Mouse (Mus musculus): ENCODE measurements at regions not wholly inside any gene's neighbourhood (a gene's known extent, or its start where the extent isn't known, plus 50 kb on each side); places are given as distances from the start of the nearest gene placed in this dataset.

- Histone ChIP-seq H3K9me3 (ENCODE audit: control insufficient read depth, low read depth, low read length) (no peaks in the 10 kb centered on the region), H3K36me3 (ENCODE audit: control insufficient read depth, insufficient read depth, low read length) (no peaks in the 10 kb centered on the region), H3K4me3 (ENCODE audit: low read depth, low read length) (no peak overlapping the region), H3K27ac (ENCODE audit: low read length) (no peak overlapping the region), H3K9ac (replicated peaks; ENCODE audit: low read depth, low read length) (no peak overlapping the region), H3K4me2 (replicated peaks; ENCODE audit: low read depth, low read length) (no peak overlapping the region), H3K27me3 (ENCODE audit: control insufficient read depth, insufficient read depth, low read length) (no peaks in the 10 kb centered on the region), H3K4me1 (ENCODE audit: control insufficient read depth, insufficient read depth, low read length) (no peaks in the 10 kb centered on the region)
- WGBS = 68% methylated on average over 4 of the region's 4 CpGs
- ATAC-seq (ENCODE audit: insufficient number of reproducible peaks, insufficient read depth, low FRiP score, low read depth) = no peak
Measured at GRCm38 (mm10) chrX:12834681-12835080, 72.8 kb upstream of the Med14 start.

GRCm38 (mm10) chrX:12832709-12833108 lies 70.8 kb upstream of the Med14 start:
- H3K4me3 ChIP-seq (ENCODE audit: low read depth, low read length) = no peak overlapping the region
- 80% methylated on average over 2 of the region's 2 CpGs for WGBS
- no peaks in the 10 kb centered on the region for H3K27me3 ChIP-seq (ENCODE audit: control insufficient read depth, insufficient read depth, low read length)
- no peaks in the 10 kb centered on the region for H3K4me1 ChIP-seq (ENCODE audit: control insufficient read depth, insufficient read depth, low read length)
- no peaks in the 10 kb centered on the region for H3K9me3 ChIP-seq (ENCODE audit: control insufficient read depth, low read depth, low read length)
- H3K27ac ChIP-seq (ENCODE audit: low read length) = no peak overlapping the region
- no peak overlapping the region for H3K9ac ChIP-seq (replicated peaks; ENCODE audit: low read depth, low read length)
- H3K4me2 ChIP-seq (replicated peaks; ENCODE audit: low read depth, low read length) = no peak overlapping the region
- no peak for ATAC-seq (ENCODE audit: insufficient number of reproducible peaks, insufficient read depth, low FRiP score, low read depth)
- H3K36me3 ChIP-seq (ENCODE audit: control insufficient read depth, insufficient read depth, low read length) = no peaks in the 10 kb centered on the region

DNA sequence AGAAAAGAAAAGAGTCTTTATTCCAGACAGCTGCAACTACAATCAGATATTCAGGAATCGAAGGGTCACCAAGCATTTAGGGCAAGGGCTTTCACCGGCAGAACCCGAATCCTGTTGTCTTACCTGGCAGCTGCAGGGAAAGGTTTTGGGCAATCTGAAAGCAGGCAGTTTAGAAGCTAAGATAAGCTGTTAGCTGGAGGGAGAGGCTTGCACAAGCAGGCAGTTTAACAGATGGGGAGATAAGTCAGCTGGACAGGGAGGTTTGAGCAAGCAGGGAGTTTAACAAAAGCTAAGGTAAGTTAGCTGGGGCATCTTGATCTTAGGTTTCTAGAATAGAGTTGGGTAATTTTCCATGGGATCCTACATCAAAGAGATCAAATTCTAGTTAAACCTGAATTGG lies 67.3 kb upstream of the Med14 start:
- no peaks in the 10 kb centered on the region for H3K4me1 ChIP-seq (ENCODE audit: control insufficient read depth, insufficient read depth, low read length)
- WGBS = 48% methylated on average over 3 of the region's 3 CpGs
- no peaks in the 10 kb centered on the region for H3K27me3 ChIP-seq (ENCODE audit: control insufficient read depth, insufficient read depth, low read length)
- no peak overlapping the region for H3K4me2 ChIP-seq (replicated peaks; ENCODE audit: low read depth, low read length)
- H3K36me3 ChIP-seq (ENCODE audit: control insufficient read depth, insufficient read depth, low read length) = no peaks in the 10 kb centered on the region
- H3K9ac ChIP-seq (replicated peaks; ENCODE audit: low read depth, low read length) = no peak overlapping the region
- H3K9me3 ChIP-seq (ENCODE audit: control insufficient read depth, low read depth, low read length) = no peaks in the 10 kb centered on the region
- ATAC-seq (ENCODE audit: insufficient number of reproducible peaks, insufficient read depth, low FRiP score, low read depth) = no peak
- no peak overlapping the region for H3K27ac ChIP-seq (ENCODE audit: low read length)
- H3K4me3 ChIP-seq (ENCODE audit: low read depth, low read length) = no peak overlapping the region

DNA sequence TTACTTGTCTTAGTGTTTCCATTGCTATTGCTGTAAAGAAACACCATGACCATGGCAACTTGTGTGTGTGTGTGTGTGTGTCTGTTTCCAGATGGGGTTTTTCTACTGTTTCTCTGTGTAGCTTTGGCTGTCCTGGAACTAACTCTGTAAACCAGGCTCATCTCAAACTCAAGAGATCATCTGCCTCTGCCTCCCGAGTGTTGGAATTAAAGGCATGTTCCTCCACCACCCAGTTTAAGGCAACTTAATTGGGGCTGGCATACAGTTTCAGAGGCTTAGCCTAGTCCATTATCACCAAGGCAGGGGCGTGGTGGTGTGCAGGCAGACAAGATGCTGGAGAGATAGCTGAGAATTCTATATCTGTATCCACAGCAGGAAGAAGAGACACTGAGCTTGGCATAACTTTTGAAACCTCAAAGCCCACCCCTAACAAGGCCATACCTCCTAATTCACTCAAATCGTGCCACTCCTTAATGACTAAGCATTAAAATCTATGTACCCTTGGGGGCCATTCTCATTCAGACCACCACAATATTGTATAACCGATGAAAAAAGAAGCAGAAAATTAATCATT lies 65.5 kb upstream of the Med14 start:
- WGBS = 82% methylated on average over 4 of the region's 4 CpGs

DNA sequence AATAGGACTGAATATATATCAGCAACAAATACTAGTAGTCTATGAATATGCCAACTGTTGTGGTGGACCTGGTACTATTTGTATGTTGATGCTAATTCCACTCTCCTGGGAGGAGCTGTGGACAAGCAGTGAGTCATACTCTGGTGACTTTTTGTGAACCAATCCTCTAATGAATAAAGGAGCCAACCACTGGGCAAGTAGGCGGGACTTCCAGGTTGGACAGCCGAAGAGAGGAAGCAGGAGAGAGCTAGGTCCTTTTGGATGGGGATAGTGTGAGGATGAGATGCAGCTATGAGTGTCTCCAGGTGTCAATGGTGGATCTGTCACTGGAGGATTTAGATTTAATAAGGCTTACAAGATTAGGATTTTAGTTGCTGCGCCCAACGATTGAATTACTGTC lies 64.8 kb upstream of the Med14 start:
- Histone ChIP-seq H3K36me3 (ENCODE audit: control insufficient read depth, insufficient read depth, low read length) (no peaks in the 10 kb centered on the region), H3K9me3 (ENCODE audit: control insufficient read depth, low read depth, low read length) (no peaks in the 10 kb centered on the region), H3K4me3 (ENCODE audit: low read depth, low read length) (no peak overlapping the region), H3K27me3 (ENCODE audit: control insufficient read depth, insufficient read depth, low read length) (no peaks in the 10 kb centered on the region), H3K4me2 (replicated peaks; ENCODE audit: low read depth, low read length) (no peak overlapping the region), H3K27ac (ENCODE audit: low read length) (no peak overlapping the region), H3K9ac (replicated peaks; ENCODE audit: low read depth, low read length) (no peak overlapping the region), H3K4me1 (ENCODE audit: control insufficient read depth, insufficient read depth, low read length) (no peaks in the 10 kb centered on the region)
- 81% methylated on average over 4 of the region's 4 CpGs for WGBS
- ATAC-seq (ENCODE audit: insufficient number of reproducible peaks, insufficient read depth, low FRiP score, low read depth) = no peak

More for the DNA sequence above, 65.5 kb upstream of the Med14 start:
- Histone ChIP-seq H3K27me3 (ENCODE audit: control insufficient read depth, insufficient read depth, low read length) (no peaks in the 10 kb centered on the region), H3K27ac (ENCODE audit: low read length) (no peak overlapping the region), H3K4me1 (ENCODE audit: control insufficient read depth, insufficient read depth, low read length) (no peaks in the 10 kb centered on the region), H3K4me2 (replicated peaks; ENCODE audit: low read depth, low read length) (no peak overlapping the region), H3K9me3 (ENCODE audit: control insufficient read depth, low read depth, low read length) (no peaks in the 10 kb centered on the region), H3K36me3 (ENCODE audit: control insufficient read depth, insufficient read depth, low read length) (no peaks in the 10 kb centered on the region), H3K4me3 (ENCODE audit: low read depth, low read length) (no peak overlapping the region), H3K9ac (replicated peaks; ENCODE audit: low read depth, low read length) (no peak overlapping the region)
- no peak for ATAC-seq (ENCODE audit: insufficient number of reproducible peaks, insufficient read depth, low FRiP score, low read depth)

GRCm38 (mm10) chrX:12825262-12825661 lies 63.4 kb upstream of the Med14 start:
- Histone ChIP-seq H3K4me2 (replicated peaks; ENCODE audit: low read depth, low read length) (no peak overlapping the region), H3K27me3 (ENCODE audit: control insufficient read depth, insufficient read depth, low read length) (no peaks in the 10 kb centered on the region), H3K36me3 (ENCODE audit: control insufficient read depth, insufficient read depth, low read length) (no peaks in the 10 kb centered on the region), H3K4me3 (ENCODE audit: low read depth, low read length) (no peak overlapping the region), H3K27ac (ENCODE audit: low read length) (no peak overlapping the region), H3K9ac (replicated peaks; ENCODE audit: low read depth, low read length) (no peak overlapping the region), H3K9me3 (ENCODE audit: control insufficient read depth, low read depth, low read length) (no peaks in the 10 kb centered on the region), H3K4me1 (ENCODE audit: control insufficient read depth, insufficient read depth, low read length) (no peaks in the 10 kb centered on the region)
- no peak for ATAC-seq (ENCODE audit: insufficient number of reproducible peaks, insufficient read depth, low FRiP score, low read depth)
- WGBS = 39% methylated on average over 2 of the region's 2 CpGs

DNA sequence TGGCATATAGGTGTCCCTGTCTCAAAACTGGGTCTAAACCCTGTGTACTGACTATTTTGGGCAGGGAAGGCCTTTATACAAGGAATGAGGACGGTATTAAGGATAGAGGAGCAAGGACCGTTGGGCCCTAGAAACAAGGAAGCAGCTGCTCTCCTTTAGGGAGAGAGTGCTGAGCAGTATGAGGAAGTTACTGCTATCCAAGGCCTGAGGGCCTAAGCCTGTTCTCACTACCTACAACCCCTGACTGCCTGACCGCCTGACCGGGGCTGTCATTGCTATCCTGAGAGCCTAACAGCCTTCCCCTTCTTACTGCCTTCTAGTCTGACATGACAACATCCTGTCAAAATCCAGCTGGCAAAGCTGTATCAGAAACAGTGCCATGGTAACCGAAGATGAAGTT lies 62.6 kb upstream of the Med14 start:
- 74% methylated on average over 5 of the region's 5 CpGs for WGBS
- no peak overlapping the region for H3K4me3 ChIP-seq (ENCODE audit: low read depth, low read length)
- no peaks in the 10 kb centered on the region for H3K9me3 ChIP-seq (ENCODE audit: control insufficient read depth, low read depth, low read length)
- no peak overlapping the region for H3K27ac ChIP-seq (ENCODE audit: low read length)
- no peaks in the 10 kb centered on the region for H3K27me3 ChIP-seq (ENCODE audit: control insufficient read depth, insufficient read depth, low read length)
- H3K4me1 ChIP-seq (ENCODE audit: control insufficient read depth, insufficient read depth, low read length) = no peaks in the 10 kb centered on the region
- no peak overlapping the region for H3K4me2 ChIP-seq (replicated peaks; ENCODE audit: low read depth, low read length)
- ATAC-seq (ENCODE audit: insufficient number of reproducible peaks, insufficient read depth, low FRiP score, low read depth) = no peak
- no peak overlapping the region for H3K9ac ChIP-seq (replicated peaks; ENCODE audit: low read depth, low read length)
- no peaks in the 10 kb centered on the region for H3K36me3 ChIP-seq (ENCODE audit: control insufficient read depth, insufficient read depth, low read length)

GRCm38 (mm10) chrX:12822777-12823176 lies 60.9 kb upstream of the Med14 start:
- Histone ChIP-seq H3K4me2 (replicated peaks; ENCODE audit: low read depth, low read length) (no peak overlapping the region), H3K27me3 (ENCODE audit: control insufficient read depth, insufficient read depth, low read length) (no peaks in the 10 kb centered on the region), H3K4me3 (ENCODE audit: low read depth, low read length) (no peak overlapping the region), H3K4me1 (ENCODE audit: control insufficient read depth, insufficient read depth, low read length) (no peaks in the 10 kb centered on the region), H3K9ac (replicated peaks; ENCODE audit: low read depth, low read length) (no peak overlapping the region), H3K27ac (ENCODE audit: low read length) (no peak overlapping the region), H3K9me3 (ENCODE audit: control insufficient read depth, low read depth, low read length) (no peaks in the 10 kb centered on the region), H3K36me3 (ENCODE audit: control insufficient read depth, insufficient read depth, low read length) (no peaks in the 10 kb centered on the region)
- WGBS = 66% methylated on average over 10 of the region's 10 CpGs
- ATAC-seq (ENCODE audit: insufficient number of reproducible peaks, insufficient read depth, low FRiP score, low read depth) = no peak

DNA sequence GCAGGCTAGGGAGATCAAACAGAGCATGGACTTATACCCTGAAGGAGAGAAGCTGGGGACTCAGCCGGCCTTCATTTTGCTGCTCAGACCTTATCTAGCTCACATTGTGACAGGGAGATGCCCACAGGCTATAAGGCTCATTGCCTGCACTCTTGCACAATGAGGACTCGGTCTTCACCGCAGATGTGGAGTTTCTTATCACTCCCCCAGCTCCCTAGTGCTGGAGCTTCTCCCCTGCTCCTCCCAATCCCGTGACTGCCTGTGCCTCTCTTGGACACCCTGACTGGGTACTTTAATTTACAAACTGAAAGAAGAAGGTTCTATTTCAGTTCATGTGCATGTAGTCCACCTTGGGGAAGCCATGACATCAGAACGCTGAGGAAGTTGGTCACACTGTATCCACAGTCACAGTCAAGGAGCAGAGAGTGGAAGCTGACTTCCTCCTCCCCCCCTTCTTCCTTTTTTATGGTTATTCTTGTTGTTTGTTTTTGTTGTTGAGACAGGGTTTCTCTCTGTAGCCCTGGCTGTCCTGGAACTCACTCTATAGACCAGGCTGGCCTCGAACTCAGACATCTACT lies 51.3 kb upstream of the Med14 start:
- no peaks in the 10 kb centered on the region for H3K9me3 ChIP-seq (ENCODE audit: control insufficient read depth, low read depth, low read length)
- H3K27me3 ChIP-seq (ENCODE audit: control insufficient read depth, insufficient read depth, low read length) = no peaks in the 10 kb centered on the region
- no peak overlapping the region for H3K9ac ChIP-seq (replicated peaks; ENCODE audit: low read depth, low read length)
- no peak for ATAC-seq (ENCODE audit: insufficient number of reproducible peaks, insufficient read depth, low FRiP score, low read depth)
- H3K4me1 ChIP-seq (ENCODE audit: control insufficient read depth, insufficient read depth, low read length) = no peaks in the 10 kb centered on the region
- H3K27ac ChIP-seq (ENCODE audit: low read length) = no peak overlapping the region
- WGBS = 80% methylated on average over 6 of the region's 6 CpGs
- H3K4me3 ChIP-seq (ENCODE audit: low read depth, low read length) = no peak overlapping the region
- no peaks in the 10 kb centered on the region for H3K36me3 ChIP-seq (ENCODE audit: control insufficient read depth, insufficient read depth, low read length)
- H3K4me2 ChIP-seq (replicated peaks; ENCODE audit: low read depth, low read length) = no peak overlapping the region
